Mouse (Mus musculus) MEL (cell line): ENCODE measurements around the gene Tnf.

Experiments
- CTCF ChIP-seq, 3 experiments: IDR thresholded peaks in 2 of 3; conservative IDR thresholded peaks in 1 of 3; 2 replicates each; pipeline ENCODE4 v1.5.1; 2011 to 2012; ENCODE audit warnings: low read length in 3 of 3, low read depth in 2 of 3, mild to moderate bottlenecking in 2 of 3, improper control_type of control experiment in 1 of 3, inconsistent platforms in 1 of 3, mixed read lengths in 1 of 3, moderate library complexity in 1 of 3; ENCODE audit not compliant: control insufficient read depth in 1 of 3, insufficient read depth in 1 of 3, poor library complexity in 1 of 3, severe bottlenecking in 1 of 3
- GABPA ChIP-seq: IDR thresholded peaks from 2 replicates; pipeline ENCODE4 v1.6.1; 2012; ENCODE audit warnings: low read depth, mild to moderate bottlenecking, inconsistent platforms, low read length, improper control_type of control experiment, moderate library complexity
- MAZ ChIP-seq: IDR thresholded peaks from 2 replicates; pipeline ENCODE4 v1.6.1; 2012; ENCODE audit warnings: low read depth, mild to moderate bottlenecking, inconsistent platforms, low read length, improper control_type of control experiment

GRCm38 (mm10) chr17:35172445-35173234, 29.2 kb downstream of the Tnf start:
- TF ChIP-seq CTCF (IDR thresholded peaks at IDR 0.05 in 2 of 3, conservative IDR thresholded peaks at IDR 0.05 in 1 of 3; ENCODE audit: control insufficient read depth in 1 of 3, insufficient read depth in 1 of 3, low read depth in 2 of 3, low read length in 3 of 3, poor library complexity in 1 of 3, severe bottlenecking in 1 of 3) (no peak), GABPA (no peak), MAZ (no peak)
